ENCODE assay signal across 23 mouse cellular contexts in genomic region chr2:104763134-104763703, GRCm38 (mm10). TPM values are rescaled to one million over a fixed set of nuclear protein-coding genes. Genes with fewer than 3 reads are reported as not detected.
DNase-seq lines count a peak whose midpoint lies in the region; ATAC-seq lines count a peak whose summit lies in the region.
"Had no signal": no experiment of that assay in that cellular context is flagged by ENCODE, and none has a peak within 500 bp of the region (broad histone marks: within the 10 kb centered on the region; RNA-seq: fewer than 3 reads in every experiment).

No protein-coding gene starts in this region.

- H3K4me3 ChIP-seq in kidney, embryonic 14.5 days (ENCODE audit: low read length) = no peak overlapping the region
- H3K4me3 ChIP-seq: embryonic facial prominence, embryonic 10.5 days; hindbrain, embryonic 10.5 days; limb, embryonic 12.5 days; midbrain, embryonic 10.5 days had no signal

- no peaks in the 10 kb centered on the region for H3K9me3 ChIP-seq in kidney, embryonic 14.5 days (ENCODE audit: control insufficient read depth, low read length)
- H3K9me3 ChIP-seq: embryonic facial prominence, embryonic 10.5 days; hindbrain, embryonic 10.5 days; limb, embryonic 12.5 days; midbrain, embryonic 10.5 days had no signal

- H3K36me3 ChIP-seq in kidney, embryonic 14.5 days (ENCODE audit: control insufficient read depth, insufficient read depth, low read length) = peaks cover 30% of the 10 kb centered on the region

- no peak overlapping the region for H3K9ac ChIP-seq in kidney, embryonic 14.5 days (ENCODE audit: low read depth, low read length)
- H3K9ac ChIP-seq: limb, embryonic 12.5 days had no signal

- no peak overlapping the region for H3K4me2 ChIP-seq in kidney, embryonic 14.5 days (replicated peaks; ENCODE audit: low read depth, low read length)
- H3K4me2 ChIP-seq: limb, embryonic 12.5 days had no signal

- peak; percentile 46 for DNase-seq in heart, adult 11 months
- DNase-seq in heart, postnatal 14 days = no peak
- peak; percentile 10 for DNase-seq in left cerebral cortex, adult 11 months (ENCODE audit: low spot score)
- no peak for DNase-seq in left cerebral cortex, postnatal 36 days (ENCODE audit: low spot score in 2 of 2)
- DNase-seq in telencephalon, adult 2 months (ENCODE audit: low read depth, low spot score) = peak; percentile 35
- no peak for DNase-seq in cerebellum, postnatal 14 days
- DNase-seq: adrenal gland, postnatal 14 days; cerebellum, postnatal 25 days; gastrocnemius, postnatal 36 days; kidney, adult 18-20 months; layer of hippocampus, postnatal 36 days; lung, postnatal 14 days; thymus, postnatal 25 days had no signal

- H3K27me3 ChIP-seq in kidney, embryonic 14.5 days (ENCODE audit: control insufficient read depth, insufficient read depth, low read length) = no peaks in the 10 kb centered on the region
- H3K27me3 ChIP-seq: limb, embryonic 12.5 days had no signal

- no peaks in the 10 kb centered on the region for H3K4me1 ChIP-seq in kidney, embryonic 14.5 days (ENCODE audit: control insufficient read depth, insufficient read depth, low read length)
- H3K4me1 ChIP-seq: embryonic facial prominence, embryonic 10.5 days; limb, embryonic 12.5 days; midbrain, embryonic 10.5 days had no signal

- no peak overlapping the region for H3K27ac ChIP-seq in kidney, embryonic 14.5 days (ENCODE audit: low read depth, low read length)
- H3K27ac ChIP-seq: embryonic facial prominence, embryonic 10.5 days; hindbrain, embryonic 10.5 days; limb, embryonic 12.5 days; midbrain, embryonic 10.5 days had no signal

- peak; percentile 82 for ATAC-seq in inflammation-experienced regulatory T-cells, adult 6 months
- ATAC-seq in kidney, embryonic 14.5 days (ENCODE audit: low FRiP score, low TSS enrichment) = no peak

- 76% methylated on average over 8 of the region's 8 CpGs for whole genome bisulfite sequencing in kidney, embryonic 14.5 days

- intact Hi-C loops in heart, postnatal 14 days (cut with DNase I) = no loop called here
- intact Hi-C loops in left cerebral cortex, postnatal 36 days (cut with DNase I) = no loop called here

RNA-seq across cellular contexts. Expression of gene Depdc7, which starts 20.5 kb away (rescaled TPM):
- total RNA-seq in heart, postnatal 14 days (2021) = 1 to 10 TPM; 1.4 to 1.6 TPM
- 1 to 10 TPM in 1 of 2 experiments, under 1 TPM in 1; 0.96 to 1.7 TPM for total RNA-seq in left cerebral cortex, postnatal 36 days (2021)
- polyA plus RNA-seq in inflammation-experienced regulatory T-cells, adult 6 months (2017; shearing (Covaris generic)) = not detected
- polyA plus RNA-seq in kidney, embryonic 14.5 days (2014; fragmentation: Nextera tagmentation; extraction: Ambion mirVana) = 18.5 and 20.7 TPM in 2 replicates

RNA-seq across cellular contexts. Expression of gene Pin1rt1, which starts 47.0 kb away (rescaled TPM):
- total RNA-seq in heart, postnatal 14 days (2021) = not detected
- total RNA-seq in left cerebral cortex, postnatal 36 days (2021) = not detected
- not detected for polyA plus RNA-seq in inflammation-experienced regulatory T-cells, adult 6 months (2017; shearing (Covaris generic))
- not detected in 2 replicates for polyA plus RNA-seq in kidney, embryonic 14.5 days (2014; fragmentation: Nextera tagmentation; extraction: Ambion mirVana)
- total RNA-seq: adrenal gland, postnatal 14 days; gastrocnemius, postnatal 36 days; layer of hippocampus, postnatal 36 days; monocyte, adult 5-6 weeks had no signal
- polyA plus RNA-seq: frontal cortex, adult 2 months; hindbrain, embryonic 10.5 days; large intestine, adult 2 months; limb, embryonic 12.5 days; liver, embryonic 16.5 days; midbrain, embryonic 10.5 days had no signal

RNA-seq across cellular contexts. Expression of gene Tcp11l1, which starts 51.2 kb away (rescaled TPM):
- total RNA-seq in heart, postnatal 14 days (2021) = 1 to 10 TPM; 5.7 to 6.2 TPM
- 10 to 100 TPM; 38.5 to 40.7 TPM for total RNA-seq in left cerebral cortex, postnatal 36 days (2021)
- under 1 TPM in 2 of 3 experiments, not detected in 1; 0.13 to 0.82 TPM for polyA plus RNA-seq in inflammation-experienced regulatory T-cells, adult 6 months (2017; shearing (Covaris generic))
- polyA plus RNA-seq in kidney, embryonic 14.5 days (2014; fragmentation: Nextera tagmentation; extraction: Ambion mirVana) = 57.0 and 59.1 TPM in 2 replicates

RNA-seq across cellular contexts. Expression of gene Qser1, which starts 53.3 kb away (rescaled TPM):
- total RNA-seq in heart, postnatal 14 days (2021) = 10 to 100 TPM; 23.4 to 25.1 TPM
- 10 to 100 TPM in 1 of 2 experiments, 1 to 10 TPM in 1; 8.6 to 10.5 TPM for total RNA-seq in left cerebral cortex, postnatal 36 days (2021)
- polyA plus RNA-seq in inflammation-experienced regulatory T-cells, adult 6 months (2017; shearing (Covaris generic)) = 1 to 10 TPM in 2 of 3 experiments, not detected in 1; 1.5 to 1.8 TPM
- 17.0 and 21.6 TPM in 2 replicates for polyA plus RNA-seq in kidney, embryonic 14.5 days (2014; fragmentation: Nextera tagmentation; extraction: Ambion mirVana)

Comparison
In these comparisons a context has a peak if more than half of its experiments do, and no peak if none do; other contexts are left out.
1. DNase-seq: peak in heart, adult 11 months (single experiment), left cerebral cortex, adult 11 months (single experiment) and telencephalon, adult 2 months (single experiment); none in heart, postnatal 14 days (0 of 2), left cerebral cortex, postnatal 36 days (0 of 2) and cerebellum, postnatal 14 days (0 of 2).
2. RNA of gene Tcp11l1, which starts 51.2 kb away (total RNA-seq): 38.5 to 40.7 TPM in left cerebral cortex, postnatal 36 days; 5.7 to 6.2 TPM in heart, postnatal 14 days; every median in the first group is over 4 times any median in the second.